Comparison of ENCODE assay signal across 8 mouse cellular contexts in the genomic region with DNA sequence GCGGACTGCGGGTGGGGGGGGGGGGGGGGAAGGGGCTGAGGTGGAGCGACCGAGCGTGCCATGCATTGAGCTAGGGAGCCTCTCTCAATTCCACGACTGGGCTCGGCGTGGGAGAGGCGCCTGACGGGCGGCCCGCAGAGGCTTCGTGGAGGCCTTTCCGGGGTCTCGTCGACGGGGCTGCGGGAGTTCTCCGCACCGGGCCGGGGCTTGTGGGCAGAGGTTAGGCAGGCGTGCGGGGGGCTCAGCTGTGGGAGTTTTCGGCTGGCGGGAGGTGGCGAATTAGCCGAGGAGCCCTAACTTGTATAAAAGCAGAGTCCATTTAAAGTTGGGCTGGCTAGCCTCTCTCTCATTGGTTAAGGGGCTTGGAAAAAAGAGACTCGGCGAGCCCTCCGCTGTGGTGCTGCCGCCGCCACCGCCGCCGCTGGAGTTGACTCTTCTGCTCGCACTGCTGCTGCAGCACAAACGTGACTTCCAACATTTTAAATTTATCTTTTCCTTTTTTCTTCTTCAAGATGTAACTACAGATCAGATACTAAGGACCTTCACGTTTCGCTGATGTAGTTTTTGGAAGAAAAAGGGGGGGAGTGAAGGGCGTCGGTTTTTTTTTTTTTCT. TPM values are rescaled to one million over a fixed set of nuclear protein-coding genes. Genes with fewer than 3 reads are reported as not detected.
DNase-seq lines count a peak whose midpoint lies in the region; ATAC-seq lines count a peak whose summit lies in the region.

No protein-coding gene starts in this region.

- H3K4me2 ChIP-seq in intestine, embryonic 15.5 days (replicated peaks), result peak overlapping the region; percentile 77

- intact Hi-C loops in left cerebral cortex, postnatal 25 days (cut with DNase I), result loop anchor here (5.0 to 10.0 kb wide), 7 partner anchors 56 to 869 kb away; no protein-coding TSS in a partner anchor

- peak; percentile 94 for DNase-seq in adrenal gland, adult 2 months
- peak; percentile 92 for DNase-seq in embryo, embryonic 11 days
- peak; percentile 87 for DNase-seq in gastrocnemius, postnatal 25 days
- peak; percentile 90 to 95 for DNase-seq in left cerebral cortex, postnatal 25 days (ENCODE audit: low spot score in 2 of 2)
- peak; percentile 89 for DNase-seq in mesoderm, embryonic 11.5 days (ENCODE audit: low read depth, low spot score)
- peak; percentile 93 for DNase-seq in right cerebral cortex, postnatal 25 days
- DNase-seq in urinary bladder, postnatal 36 days (ENCODE audit: low spot score in 2 of 2), result peak; percentile 82 to 84

- peak overlapping the region; percentile 79 for H3K4me3 ChIP-seq in intestine, embryonic 15.5 days (replicated peaks)

- H3K4me1 ChIP-seq in intestine, embryonic 15.5 days (replicated peaks), result peaks cover 12% of the 10 kb centered on the region

- no peaks in the 10 kb centered on the region for H3K9me3 ChIP-seq in intestine, embryonic 15.5 days

- H3K27ac ChIP-seq in intestine, embryonic 15.5 days, result peak overlapping the region; percentile 98

- no peaks in the 10 kb centered on the region for H3K36me3 ChIP-seq in intestine, embryonic 15.5 days

- WGBS in intestine, embryonic 15.5 days, result under 1% methylated on average over 40 of the region's 41 CpGs

- H3K9ac ChIP-seq in intestine, embryonic 15.5 days, result peak overlapping the region; percentile 91

- peak; percentile 82 for ATAC-seq in intestine, embryonic 15.5 days

- no peaks in the 10 kb centered on the region for H3K27me3 ChIP-seq in intestine, embryonic 15.5 days (replicated peaks)

RNA-seq across cellular contexts. Expression of gene Jarid2, which starts 1.8 kb away (rescaled TPM):
- 10 to 100 TPM; 22.7 to 47.1 TPM for total RNA-seq in adrenal gland, adult 2 months (2021)
- polyA plus RNA-seq in adrenal gland, adult 2 months (2012; rRNA removed), result 5.5 and 6.3 TPM in 2 replicates
- 10 to 100 TPM; 23.0 to 27.5 TPM for total RNA-seq in gastrocnemius, postnatal 25 days (2021)
- 23.1 and 24.8 TPM in 2 replicates for polyA plus RNA-seq in intestine, embryonic 15.5 days (2015; fragmentation: Nextera tagmentation; extraction: Ambion mirVana)
- total RNA-seq in left cerebral cortex, postnatal 25 days (2021), result 10 to 100 TPM; 34.4 to 35.7 TPM

Comparison
In these comparisons a context has a peak if more than half of its experiments do, and no peak if none do; other contexts are left out.
1. Peak in every context shown above with its lines: DNase-seq, ATAC-seq, H3K4me3 ChIP-seq and H3K27ac ChIP-seq.